Mouse (Mus musculus) MEL (cell line): ENCODE data around the gene Ssx2ip. TPM values are rescaled to one million over a fixed set of nuclear protein-coding genes. Genes with fewer than 3 reads are reported as not detected.

Source experiments
- DNase-seq: peaks from one replicate; pipeline ENCODE4 v3.0.0; 2011; ENCODE audit warnings: low read depth, low spot score
- H3K27ac ChIP-seq: 2 replicates; pipeline ENCODE4 v1.5.1; 2012; ENCODE audit warnings: low read depth, mild to moderate bottlenecking, control low read depth, low read length, moderate library complexity; ENCODE audit not compliant: control insufficient read depth
- H3K27me3 ChIP-seq, 2 experiments: fragments of 150-350 bp in 1 of 2; sonication (generic) in 1 of 2; 2 replicates each; pipeline ENCODE4 v1.6.1; 2012; ENCODE audit warnings: low read length in 2 of 2, mild to moderate bottlenecking in 2 of 2, improper control_type of control experiment in 1 of 2, moderate library complexity in 1 of 2; ENCODE audit not compliant: insufficient read depth in 2 of 2, control insufficient read depth in 1 of 2
- H3K36me3 ChIP-seq, 2 experiments: 2 replicates each; pipeline ENCODE4 v1.6.1; 2012 to 2014; ENCODE audit warnings: low read length in 2 of 2, improper control_type of control experiment in 1 of 2, inconsistent platforms in 1 of 2, mild to moderate bottlenecking in 1 of 2; ENCODE audit not compliant: insufficient read depth in 2 of 2, control insufficient read depth in 1 of 2
- H3K4me1 ChIP-seq, 2 experiments: fragments of 150-350 bp in 1 of 2; sonication (generic) in 1 of 2; 2 replicates each; pipeline ENCODE4 v1.6.1; 2012; ENCODE audit warnings: low read length in 2 of 2, improper control_type of control experiment in 1 of 2, mild to moderate bottlenecking in 1 of 2; ENCODE audit not compliant: insufficient read depth in 2 of 2, control insufficient read depth in 1 of 2
- H3K4me3 ChIP-seq, 2 experiments: fragments of 150-350 bp in 1 of 2; sonication (generic) in 1 of 2; 2 replicates each; pipeline ENCODE4 v1.5.1; 2012; ENCODE audit warnings: low read depth in 2 of 2, low read length in 2 of 2, mild to moderate bottlenecking in 2 of 2, moderate library complexity in 2 of 2, control low read depth in 1 of 2, improper control_type of control experiment in 1 of 2; ENCODE audit not compliant: control insufficient read depth in 1 of 2, insufficient read depth in 1 of 2
- H3K79me2 ChIP-seq: 2 replicates; pipeline ENCODE4 v1.6.1; 2012; ENCODE audit warnings: mild to moderate bottlenecking, low read length, moderate library complexity; ENCODE audit not compliant: control insufficient read depth, poor library complexity, insufficient read depth
- H3K9ac ChIP-seq: 2 replicates; pipeline ENCODE4 v1.6.1; 2012; ENCODE audit warnings: low read depth, mild to moderate bottlenecking, control low read depth, low read length, moderate library complexity; ENCODE audit not compliant: control insufficient read depth, poor library complexity, severe bottlenecking
- H3K9me3 ChIP-seq: fragments of 150-350 bp; sonication (generic); replicated peaks from 2 replicates; pipeline ENCODE4 v1.6.1; 2012; ENCODE audit warnings: mild to moderate bottlenecking, low read length, improper control_type of control experiment, moderate library complexity; ENCODE audit not compliant: insufficient read depth
- BHLHE40 ChIP-seq: IDR thresholded peaks from 2 replicates; pipeline ENCODE4 v1.6.1; 2012; ENCODE audit warnings: low read depth, mild to moderate bottlenecking, inconsistent platforms, low read length, improper control_type of control experiment, borderline replicate concordance
- CHD2 ChIP-seq: IDR thresholded peaks from 2 replicates; pipeline ENCODE4 v1.6.1; 2011; ENCODE audit warnings: low read length, improper control_type of control experiment
- E2F4 ChIP-seq: IDR thresholded peaks from 2 replicates; pipeline ENCODE4 v1.6.1; 2011; ENCODE audit warnings: low read depth, low read length, improper control_type of control experiment, borderline replicate concordance
- GABPA ChIP-seq: IDR thresholded peaks from 2 replicates; pipeline ENCODE4 v1.6.1; 2012; ENCODE audit warnings: low read depth, mild to moderate bottlenecking, inconsistent platforms, low read length, improper control_type of control experiment, moderate library complexity
- HCFC1 ChIP-seq: IDR thresholded peaks from 2 replicates; pipeline ENCODE4 v1.6.1; 2012; ENCODE audit warnings: low read depth, mild to moderate bottlenecking, inconsistent platforms, low read length, improper control_type of control experiment, moderate library complexity
- JUND ChIP-seq: IDR thresholded peaks from 2 replicates; pipeline ENCODE4 v1.6.1; 2011; ENCODE audit warnings: low read depth, mild to moderate bottlenecking, improper control_type of control experiment, low read length
- MAFK ChIP-seq: IDR thresholded peaks from 2 replicates; pipeline ENCODE4 v1.6.1; 2011; ENCODE audit warnings: low read depth, mild to moderate bottlenecking, low read length, improper control_type of control experiment, borderline replicate concordance
- MXI1 ChIP-seq: IDR thresholded peaks from 2 replicates; pipeline ENCODE4 v1.6.1; 2011; ENCODE audit warnings: mild to moderate bottlenecking, low read depth, low read length, improper control_type of control experiment
- MYB ChIP-seq: IDR thresholded peaks from 2 replicates; pipeline ENCODE4 v1.6.1; 2011; ENCODE audit warnings: mild to moderate bottlenecking, low read depth, low read length, improper control_type of control experiment
- NRF1 ChIP-seq: IDR thresholded peaks from 2 replicates; pipeline ENCODE4 v1.6.1; 2014; ENCODE audit warnings: low read depth, mild to moderate bottlenecking, inconsistent platforms, low read length, improper control_type of control experiment, moderate library complexity; ENCODE audit not compliant: poor library complexity, insufficient read depth, severe bottlenecking
- RAD21 ChIP-seq: IDR thresholded peaks from 2 replicates; pipeline ENCODE4 v1.6.1; 2011; ENCODE audit warnings: mild to moderate bottlenecking, low read depth, low read length, improper control_type of control experiment
- SMC3 ChIP-seq: IDR thresholded peaks from 2 replicates; pipeline ENCODE4 v1.6.1; 2011; ENCODE audit warnings: low read depth, low read length, improper control_type of control experiment
- UBTF ChIP-seq: IDR thresholded peaks from 2 replicates; pipeline ENCODE4 v1.6.1; 2012; ENCODE audit warnings: low read depth, mild to moderate bottlenecking, inconsistent platforms, low read length, improper control_type of control experiment, moderate library complexity, borderline replicate concordance; ENCODE audit not compliant: insufficient read depth
- USF1 ChIP-seq: IDR thresholded peaks from 2 replicates; pipeline ENCODE4 v1.6.1; 2014; ENCODE audit warnings: low read depth, mild to moderate bottlenecking, inconsistent platforms, low read length, improper control_type of control experiment, moderate library complexity
- ZMIZ1 ChIP-seq: IDR thresholded peaks from 2 replicates; pipeline ENCODE4 v1.6.1; 2012; ENCODE audit warnings: low read depth, mild to moderate bottlenecking, inconsistent platforms, low read length, improper control_type of control experiment, moderate library complexity
- polyA plus RNA-seq, 2 experiments: library from polyadenylated mRNA; stranded (reverse) in 1 of 2; unstranded in 1 of 2; fragments of >175 nt in 1 of 2; fragments of >200 nt in 1 of 2; gene quantifications; 2 replicates each; pipeline versions ENCODE4 v1.2.1 to v1.2.4; 2012; ENCODE audit warnings: low replicate concordance in 2 of 2, low read depth in 1 of 2; ENCODE audit not compliant: insufficient read length in 2 of 2, insufficient read depth in 1 of 2, missing spikeins in 1 of 2
- total RNA-seq: library from RNA; depleted of rRNA; stranded (reverse); fragments of 300-350 nt; gene quantifications from 2 replicates; pipeline ENCODE4 v1.2.3, GENCODE M21; 2012

Ssx2ip gene
- total and polyA plus RNA-seq, 3 experiments: 52.1 to 270 (median 70.0) TPM

- Histone ChIP-seq H3K27me3 (no peaks in the 10 kb centered on the region), H3K36me3 (no peaks in the 10 kb centered on the region), H3K9me3 (no peaks in the 10 kb centered on the region), H3K9ac (no peak overlapping the region), H3K4me3 (no peak overlapping the region), H3K4me1 (no peaks in the 10 kb centered on the region), H3K27ac (no peak overlapping the region), H3K79me2 (no peaks in the 10 kb centered on the region)
- no peak for TF ChIP-seq ZMIZ1
- TF ChIP-seq USF1: no peak
- no peak for TF ChIP-seq CHD2
- no peak for DNase-seq
Measured at GRCm38 (mm10) chr3:146379740-146380466, 24.5 kb upstream of the Ssx2ip start.

- H3K79me2 ChIP-seq: no peaks in the 10 kb centered on the region
- H3K27me3 ChIP-seq: no peaks in the 10 kb centered on the region
- no peaks in the 10 kb centered on the region for H3K4me1 ChIP-seq
- no peaks in the 10 kb centered on the region for H3K9me3 ChIP-seq
- DNase-seq: no peak
- TF ChIP-seq MAFK (no peak), SMC3 (no peak), E2F4 (no peak), UBTF (no peak), MYB (no peak), JUND (no peak), HCFC1 (no peak), MXI1 (no peak)
- H3K4me3 ChIP-seq: no peak overlapping the region
- H3K36me3 ChIP-seq: no peaks in the 10 kb centered on the region
- no peak overlapping the region for H3K9ac ChIP-seq
- no peak overlapping the region for H3K27ac ChIP-seq
Measured at GRCm38 (mm10) chr3:146380874-146381273, 23.6 kb upstream of the Ssx2ip start.

GRCm38 (mm10) chr3:146381471-146381870 is 23.0 kb upstream of the Ssx2ip start:
- no peaks in the 10 kb centered on the region for H3K79me2 ChIP-seq
- no peak for DNase-seq
- H3K9ac ChIP-seq: no peak overlapping the region
- H3K27me3 ChIP-seq: peaks cover 0 to 3% of the 10 kb centered on the region in 2 experiments; a peak in 1 of 4 replicates
- H3K4me1 ChIP-seq: no peaks in the 10 kb centered on the region
- H3K27ac ChIP-seq: no peak overlapping the region
- H3K4me3 ChIP-seq: no peak overlapping the region
- no peaks in the 10 kb centered on the region for H3K36me3 ChIP-seq
- TF ChIP-seq GABPA (no peak), RAD21 (no peak), NRF1 (no peak), BHLHE40 (no peak)
- H3K9me3 ChIP-seq: no peaks in the 10 kb centered on the region
